Mouse (Mus musculus) hindbrain, embryonic 16.5 days (tissue): ENCODE measurements at regions not wholly inside any gene's neighbourhood (a gene's known extent, or its start where the extent isn't known, plus 50 kb on each side); places are given as distances from the start of the nearest gene placed in this dataset.

Experiments used
- ATAC-seq: fragments of 200-750 bp; cut with Nextera tagmentation; 2 replicates; pipeline ENCODE4 v1.8.0; 2017; ENCODE audit warnings: moderate TSS enrichment, moderate library complexity
- H3K27ac ChIP-seq: fragments of 300-500 bp; sonication (generic); 2 replicates; pipeline ENCODE4 v1.5.1; 2014; ENCODE audit warnings: low read depth, mild to moderate bottlenecking, control low read depth, low read length, moderate library complexity
- H3K27me3 ChIP-seq: fragments of 300-500 bp; sonication (generic); replicated peaks from 2 replicates; pipeline ENCODE4 v1.6.1; 2014; ENCODE audit warnings: low read length; ENCODE audit not compliant: control insufficient read depth, insufficient read depth
- H3K36me3 ChIP-seq: fragments of 300-500 bp; sonication (generic); 2 replicates; pipeline ENCODE4 v1.6.1; 2014; ENCODE audit warnings: mild to moderate bottlenecking, low read length, moderate library complexity, mixed read lengths; ENCODE audit not compliant: control insufficient read depth, insufficient read depth
- H3K4me1 ChIP-seq: fragments of 300-500 bp; sonication (generic); 2 replicates; pipeline ENCODE4 v1.6.1; 2014; ENCODE audit warnings: low read depth, low read length; ENCODE audit not compliant: control insufficient read depth, insufficient read depth
- H3K4me2 ChIP-seq: fragments of 300-500 bp; sonication (generic); 2 replicates; pipeline ENCODE4 v1.6.1; 2014; ENCODE audit warnings: mild to moderate bottlenecking, low read length, control low read depth, moderate library complexity
- H3K4me3 ChIP-seq: fragments of 300-500 bp; sonication (generic); 2 replicates; pipeline ENCODE4 v1.5.1; 2014; ENCODE audit warnings: mild to moderate bottlenecking, low read length, control low read depth, moderate library complexity
- H3K9ac ChIP-seq: fragments of 300-500 bp; sonication (generic); 2 replicates; pipeline ENCODE4 v1.6.1; 2014; ENCODE audit warnings: low read depth, mild to moderate bottlenecking, control low read depth, low read length, moderate library complexity
- H3K9me3 ChIP-seq: fragments of 300-500 bp; sonication (generic); 2 replicates; pipeline ENCODE4 v1.6.1; 2014; ENCODE audit warnings: mild to moderate bottlenecking, low read length, moderate library complexity; ENCODE audit not compliant: control insufficient read depth
- WGBS: fragments of 180-500 bp; shearing (Covaris S2); extraction: QIAGEN DNeasy Blood & Tissue Kit; methylation state at CpG from one replicate; pipeline ENCODE4 v1.1.7; 2014; 5-methylcytosine and 5-hydroxymethylcytosine counted together

DNA sequence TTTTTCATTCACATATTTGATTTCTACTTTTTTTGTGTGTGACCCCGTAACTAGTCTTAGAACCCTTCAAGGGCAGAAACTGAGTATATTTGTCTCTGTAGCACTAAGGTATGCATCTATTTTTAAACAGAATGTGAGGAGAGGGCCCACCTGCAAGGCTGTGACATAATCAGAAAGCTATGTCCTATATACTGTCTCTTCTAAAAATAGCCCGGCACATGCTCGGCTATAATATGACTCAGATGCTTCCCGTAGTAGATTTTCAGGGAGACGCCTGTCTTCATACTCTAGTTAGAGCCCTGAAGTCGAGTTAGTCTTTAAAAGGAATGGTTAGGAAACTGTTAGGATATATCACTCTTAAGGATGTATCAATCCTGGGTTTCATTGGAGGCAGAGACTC is 61.0 kb upstream of the Prickle1 start:
- no peaks in the 10 kb centered on the region for H3K27me3 ChIP-seq
- no peak for ATAC-seq
- no peaks in the 10 kb centered on the region for H3K9me3 ChIP-seq
- H3K36me3 ChIP-seq = no peaks in the 10 kb centered on the region
- no peak overlapping the region for H3K4me3 ChIP-seq
- H3K4me2 ChIP-seq = no peak overlapping the region
- H3K27ac ChIP-seq = no peak overlapping the region
- 75% methylated on average over 6 of the region's 6 CpGs for WGBS
- no peak overlapping the region for H3K9ac ChIP-seq
- H3K4me1 ChIP-seq = no peaks in the 10 kb centered on the region

DNA sequence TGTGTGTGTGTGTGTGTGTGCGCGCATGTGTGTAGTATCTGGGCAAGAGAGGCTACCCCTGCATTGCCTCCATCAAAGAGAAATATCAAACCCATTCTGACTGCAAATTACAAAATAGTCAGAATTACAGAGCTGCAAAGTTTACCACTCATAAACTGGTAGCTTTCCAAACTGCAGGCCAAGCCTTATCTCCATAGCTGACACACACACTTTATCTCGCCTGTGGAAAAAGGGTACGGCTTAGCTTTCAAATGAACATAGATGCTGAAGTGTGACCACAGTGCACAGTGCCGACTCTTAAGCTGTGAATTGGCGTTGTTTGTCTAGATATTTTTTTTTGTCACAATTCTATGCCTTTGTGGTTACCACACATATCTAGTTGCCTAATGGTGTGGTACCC is 60.1 kb upstream of the Prickle1 start:
- no peak overlapping the region for H3K4me3 ChIP-seq

DNA sequence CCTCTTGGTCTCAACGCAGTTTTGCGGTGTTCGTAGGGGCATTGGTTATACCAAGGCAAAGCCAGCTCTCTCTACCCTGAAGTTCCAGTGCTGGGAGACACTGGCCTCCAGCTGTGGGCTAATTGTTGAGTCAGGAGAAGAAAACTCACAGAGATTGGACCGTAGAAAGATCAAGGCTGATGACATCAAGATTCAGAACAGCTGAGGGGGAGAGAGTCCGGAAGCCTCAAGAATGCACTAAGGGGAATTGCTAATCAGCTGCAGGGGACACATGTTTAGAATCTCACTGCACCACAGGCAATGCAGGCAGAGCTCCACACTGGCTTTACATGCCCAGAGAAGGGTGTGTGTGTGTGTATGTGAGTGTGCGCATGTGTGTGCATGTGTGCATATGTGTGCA is 59.6 kb upstream of the Prickle1 start:
- WGBS = 90% methylated on average over 6 of the region's 6 CpGs

More for the DNA sequence above, 60.1 kb upstream of the Prickle1 start:
- H3K27me3 ChIP-seq = no peaks in the 10 kb centered on the region
- H3K27ac ChIP-seq = no peak overlapping the region
- no peaks in the 10 kb centered on the region for H3K9me3 ChIP-seq
- H3K36me3 ChIP-seq = no peaks in the 10 kb centered on the region
- H3K4me1 ChIP-seq = no peaks in the 10 kb centered on the region
- H3K9ac ChIP-seq = no peak overlapping the region
- 95% methylated on average over 6 of the region's 6 CpGs for WGBS
- no peak overlapping the region for H3K4me2 ChIP-seq
- no peak for ATAC-seq

DNA sequence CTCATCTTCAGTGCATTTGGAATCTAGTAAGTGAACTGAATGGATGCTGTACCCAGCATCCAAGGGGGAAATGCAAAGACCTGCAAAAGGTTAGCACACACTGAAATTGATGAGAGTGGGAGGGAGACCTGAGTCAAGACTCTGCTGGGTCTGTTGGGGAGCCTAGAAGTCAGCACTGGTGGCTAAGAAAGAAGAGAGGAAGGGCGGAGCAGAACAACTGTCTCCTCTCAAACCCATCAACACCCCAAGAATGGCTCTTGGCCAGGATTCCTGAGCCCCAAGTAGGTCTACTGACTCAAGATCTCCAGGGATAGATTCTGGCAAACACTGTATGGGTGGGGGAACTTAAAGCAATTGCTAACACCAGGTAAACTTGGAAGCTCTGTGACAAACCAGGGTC is 57.7 kb upstream of the Prickle1 start:
- Histone ChIP-seq H3K9me3 (no peaks in the 10 kb centered on the region), H3K4me3 (no peak overlapping the region), H3K4me2 (no peak overlapping the region), H3K27me3 (no peaks in the 10 kb centered on the region), H3K9ac (no peak overlapping the region), H3K36me3 (no peaks in the 10 kb centered on the region), H3K27ac (no peak overlapping the region), H3K4me1 (no peaks in the 10 kb centered on the region)
- WGBS = 89% methylated on average over 1 of the region's 1 CpGs
- ATAC-seq = no peak

More for the DNA sequence above, 59.6 kb upstream of the Prickle1 start:
- H3K4me2 ChIP-seq = no peak overlapping the region
- no peaks in the 10 kb centered on the region for H3K27me3 ChIP-seq
- no peak for ATAC-seq
- H3K4me3 ChIP-seq = no peak overlapping the region
- no peaks in the 10 kb centered on the region for H3K4me1 ChIP-seq
- no peaks in the 10 kb centered on the region for H3K36me3 ChIP-seq
- no peak overlapping the region for H3K9ac ChIP-seq
- no peak overlapping the region for H3K27ac ChIP-seq
- H3K9me3 ChIP-seq = no peaks in the 10 kb centered on the region

DNA sequence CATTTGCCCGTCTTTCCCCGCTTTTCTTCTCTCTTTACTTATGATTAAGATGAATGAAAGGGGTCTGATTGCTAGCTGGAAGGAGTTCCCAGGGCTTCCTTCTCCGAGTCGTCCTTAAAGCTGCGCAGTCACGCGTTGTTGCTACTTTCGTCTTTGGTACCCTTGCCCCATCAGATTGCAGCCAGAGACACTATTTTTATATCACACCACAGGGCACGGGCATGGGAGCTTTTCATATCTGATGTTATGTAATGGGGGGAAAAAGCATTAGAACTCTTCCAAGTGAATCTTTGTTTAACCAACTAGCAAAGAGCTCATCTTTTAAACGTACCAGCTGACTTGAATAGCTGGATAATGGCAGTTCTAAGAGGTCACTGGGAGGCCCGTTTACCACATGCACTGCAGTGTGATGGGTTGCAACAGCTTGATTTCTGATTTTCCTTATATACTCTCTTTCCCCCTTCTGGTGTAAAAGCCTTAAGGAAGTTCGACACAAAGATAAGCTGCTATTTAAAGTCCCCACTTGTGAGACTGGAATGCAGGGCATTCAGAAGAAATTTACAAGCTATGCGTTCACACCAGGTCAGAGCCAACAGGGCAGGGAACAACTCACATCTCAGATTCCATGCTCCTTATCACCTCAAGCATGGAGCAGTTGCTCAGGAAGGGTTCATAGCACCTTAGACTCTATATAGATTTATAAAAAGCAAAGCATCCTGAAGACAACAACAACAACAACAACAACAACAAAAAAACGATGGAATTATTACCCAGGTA is 55.5 kb upstream of the Prickle1 start:
- H3K4me1 ChIP-seq = no peaks in the 10 kb centered on the region
- 69% methylated on average over 14 of the region's 14 CpGs for whole genome bisulfite sequencing
- no peak overlapping the region for H3K4me2 ChIP-seq
- no peaks in the 10 kb centered on the region for H3K9me3 ChIP-seq
- no peak overlapping the region for H3K4me3 ChIP-seq
- no peak overlapping the region for H3K27ac ChIP-seq
- no peaks in the 10 kb centered on the region for H3K27me3 ChIP-seq
- no peaks in the 10 kb centered on the region for H3K36me3 ChIP-seq
- no peak for ATAC-seq
- H3K9ac ChIP-seq = no peak overlapping the region

DNA sequence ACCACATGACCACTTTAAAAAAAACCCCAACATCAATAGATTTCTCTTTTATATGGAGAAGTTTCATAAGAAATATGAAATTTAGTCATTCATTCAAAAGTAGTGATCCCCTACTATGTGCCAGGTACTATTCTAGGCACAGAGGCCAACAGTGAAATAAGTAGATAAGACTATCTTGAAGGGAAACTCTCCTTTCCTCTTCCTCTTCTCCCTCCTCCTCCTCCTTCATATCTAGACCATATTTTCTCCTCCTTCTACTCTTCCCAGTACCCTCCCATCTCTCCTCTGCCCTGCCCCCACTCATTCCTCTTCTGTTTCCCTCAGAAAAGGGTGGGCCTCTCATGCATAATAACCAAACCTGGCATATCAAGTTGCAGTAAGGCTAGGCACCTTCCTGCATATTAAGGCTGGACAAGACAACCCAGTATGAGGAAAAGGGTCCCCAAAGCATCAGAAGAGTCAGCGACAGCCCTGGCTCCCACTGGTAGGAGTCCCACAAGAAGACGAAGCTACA is 54.4 kb upstream of the Prickle1 start:
- Histone ChIP-seq H3K27me3 (no peaks in the 10 kb centered on the region), H3K4me2 (no peak overlapping the region), H3K36me3 (no peaks in the 10 kb centered on the region), H3K4me1 (no peaks in the 10 kb centered on the region), H3K9ac (no peak overlapping the region), H3K9me3 (no peaks in the 10 kb centered on the region), H3K27ac (no peak overlapping the region), H3K4me3 (no peak overlapping the region)
- ATAC-seq = no peak
- 88% methylated on average over 2 of the region's 2 CpGs for WGBS

DNA sequence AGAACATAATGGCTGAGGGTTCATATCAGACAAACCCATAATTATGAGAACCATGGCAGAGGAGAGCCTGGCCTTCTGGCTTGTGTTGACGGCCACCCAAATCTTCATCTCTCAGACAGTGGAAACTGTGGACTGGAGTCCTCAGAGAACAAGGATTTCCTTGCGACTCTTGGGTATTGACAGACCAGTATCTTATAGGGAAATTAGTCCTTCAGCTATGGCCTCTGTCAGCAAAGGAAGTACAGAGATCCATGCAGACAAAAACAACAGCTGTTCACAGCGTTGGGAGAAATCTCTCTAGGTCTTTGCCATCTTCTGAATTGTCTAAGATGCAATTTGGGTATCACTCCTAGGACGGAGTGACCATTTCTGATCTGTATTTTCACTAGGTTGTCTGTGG is 53.0 kb upstream of the Prickle1 start:
- WGBS = 79% methylated on average over 4 of the region's 4 CpGs
- Histone ChIP-seq H3K27ac (no peak overlapping the region), H3K27me3 (no peaks in the 10 kb centered on the region), H3K4me1 (no peaks in the 10 kb centered on the region), H3K9me3 (no peaks in the 10 kb centered on the region), H3K4me3 (no peak overlapping the region), H3K9ac (no peak overlapping the region), H3K4me2 (no peak overlapping the region), H3K36me3 (no peaks in the 10 kb centered on the region)
- no peak for ATAC-seq

DNA sequence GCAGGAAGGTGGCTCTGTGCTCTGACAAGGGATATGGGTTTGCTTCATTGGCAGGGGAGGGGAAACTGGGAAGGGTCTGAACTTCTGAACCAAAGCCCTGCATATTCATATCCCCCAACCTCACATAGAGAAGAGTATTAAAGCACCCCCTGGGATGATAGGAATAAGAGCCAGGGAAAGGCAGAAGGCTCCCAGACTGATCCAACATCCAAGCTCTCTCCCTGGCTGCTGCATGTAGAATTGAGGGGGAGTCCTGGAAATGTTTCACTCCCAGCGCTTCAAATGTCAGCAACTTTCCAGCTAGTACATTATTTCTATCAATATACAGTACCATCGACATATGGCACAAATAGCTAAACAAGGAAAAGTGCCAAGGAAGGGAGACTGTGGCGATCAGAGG is 51.1 kb upstream of the Prickle1 start:
- Histone ChIP-seq H3K4me1 (no peaks in the 10 kb centered on the region), H3K4me2 (no peak overlapping the region), H3K9me3 (no peaks in the 10 kb centered on the region), H3K27ac (no peak overlapping the region), H3K9ac (no peak overlapping the region), H3K4me3 (no peak overlapping the region), H3K27me3 (no peaks in the 10 kb centered on the region), H3K36me3 (no peaks in the 10 kb centered on the region)
- no peak for ATAC-seq
- WGBS = 90% methylated on average over 3 of the region's 3 CpGs

DNA sequence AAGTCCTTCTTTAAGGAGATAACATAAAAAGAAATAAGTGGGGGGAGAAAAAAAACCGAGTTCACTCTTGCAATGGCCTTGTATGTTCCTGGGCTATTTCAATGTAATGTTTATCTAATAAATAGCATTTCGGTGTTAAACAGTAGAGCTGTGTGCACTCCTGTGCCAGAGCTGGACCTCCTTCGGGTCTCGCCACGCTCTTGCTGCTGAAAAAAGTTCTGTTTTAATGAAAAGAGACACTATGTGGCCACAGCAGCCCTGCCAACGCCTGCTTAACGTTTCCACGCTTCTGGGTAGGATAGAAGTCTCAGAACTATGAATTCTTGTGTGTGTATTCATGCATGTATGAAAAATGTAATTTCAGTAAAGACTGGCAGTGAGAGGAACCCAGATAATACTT is 50.3 kb upstream of the Prickle1 start:
- Histone ChIP-seq H3K9ac (no peak overlapping the region), H3K27ac (no peak overlapping the region), H3K36me3 (no peaks in the 10 kb centered on the region), H3K4me1 (no peaks in the 10 kb centered on the region), H3K9me3 (no peaks in the 10 kb centered on the region), H3K27me3 (no peaks in the 10 kb centered on the region), H3K4me3 (no peak overlapping the region), H3K4me2 (no peak overlapping the region)
- 72% methylated on average over 8 of the region's 8 CpGs for WGBS
- no peak for ATAC-seq
